Mouse (Mus musculus): ENCODE measurements at regions not wholly inside any gene's neighbourhood (a gene's known extent, or its start where the extent isn't known, plus 50 kb on each side); places are given as distances from the start of the nearest gene placed in this dataset.
A peak's percentile ranks its signal among the peaks of the same experiment; 100 is the strongest.

- no peaks in the 10 kb centered on the region for H3K9me3 ChIP-seq (ENCODE audit: control insufficient read depth, low read depth, low read length)
- H3K27ac ChIP-seq (ENCODE audit: low read length), result no peak overlapping the region
- no peak overlapping the region for H3K4me3 ChIP-seq (ENCODE audit: low read depth, low read length)
- WGBS, result 77% methylated on average over 5 of the region's 5 CpGs
- H3K4me1 ChIP-seq (ENCODE audit: control insufficient read depth, insufficient read depth, low read length), result no peaks in the 10 kb centered on the region
- H3K36me3 ChIP-seq (ENCODE audit: control insufficient read depth, insufficient read depth, low read length), result no peaks in the 10 kb centered on the region
- H3K9ac ChIP-seq (replicated peaks; ENCODE audit: low read depth, low read length), result no peak overlapping the region
- no peaks in the 10 kb centered on the region for H3K27me3 ChIP-seq (ENCODE audit: control insufficient read depth, insufficient read depth, low read length)
- no peak for ATAC-seq (ENCODE audit: insufficient number of reproducible peaks, insufficient read depth, low FRiP score, low read depth)
- no peak overlapping the region for H3K4me2 ChIP-seq (replicated peaks; ENCODE audit: low read depth, low read length)
Observed at GRCm38 (mm10) chrX:12942451-12942850, 128.8 kb upstream of the Usp9x start.

GRCm38 (mm10) chrX:12936406-12937172 lies 134.7 kb upstream of the Usp9x start:
- Histone ChIP-seq H3K9ac (replicated peaks; ENCODE audit: low read depth, low read length) (0 out of 2 replicates have a peak overlapping the region, but pooled peaks have one; percentile 14), H3K4me2 (replicated peaks; ENCODE audit: low read depth, low read length) (peak overlapping the region; percentile 49), H3K36me3 (ENCODE audit: control insufficient read depth, insufficient read depth, low read length) (no peaks in the 10 kb centered on the region), H3K4me3 (ENCODE audit: low read depth, low read length) (peak overlapping the region; percentile 36), H3K27ac (ENCODE audit: low read length) (no peak overlapping the region), H3K9me3 (ENCODE audit: control insufficient read depth, low read depth, low read length) (no peaks in the 10 kb centered on the region), H3K27me3 (ENCODE audit: control insufficient read depth, insufficient read depth, low read length) (no peaks in the 10 kb centered on the region), H3K4me1 (ENCODE audit: control insufficient read depth, insufficient read depth, low read length) (no peaks in the 10 kb centered on the region)
- ATAC-seq (ENCODE audit: insufficient number of reproducible peaks, insufficient read depth, low FRiP score, low read depth), result 0 out of 2 replicates have a peak, but pooled peaks have one; percentile 58
- 22% methylated on average over 43 of the region's 43 CpGs for WGBS

- Histone ChIP-seq H3K36me3 (ENCODE audit: control insufficient read depth, insufficient read depth, low read length) (no peaks in the 10 kb centered on the region), H3K4me2 (replicated peaks; ENCODE audit: low read depth, low read length) (no peak overlapping the region), H3K27me3 (ENCODE audit: control insufficient read depth, insufficient read depth, low read length) (no peaks in the 10 kb centered on the region), H3K27ac (ENCODE audit: low read length) (no peak overlapping the region), H3K9me3 (ENCODE audit: control insufficient read depth, low read depth, low read length) (no peaks in the 10 kb centered on the region), H3K9ac (replicated peaks; ENCODE audit: low read depth, low read length) (no peak overlapping the region), H3K4me3 (ENCODE audit: low read depth, low read length) (no peak overlapping the region), H3K4me1 (ENCODE audit: control insufficient read depth, insufficient read depth, low read length) (no peaks in the 10 kb centered on the region)
- ATAC-seq (ENCODE audit: insufficient number of reproducible peaks, insufficient read depth, low FRiP score, low read depth), result no peak
- 88% methylated on average over 4 of the region's 4 CpGs for WGBS
Observed at GRCm38 (mm10) chrX:12933294-12933807, 137.9 kb upstream of the Usp9x start.

DNA sequence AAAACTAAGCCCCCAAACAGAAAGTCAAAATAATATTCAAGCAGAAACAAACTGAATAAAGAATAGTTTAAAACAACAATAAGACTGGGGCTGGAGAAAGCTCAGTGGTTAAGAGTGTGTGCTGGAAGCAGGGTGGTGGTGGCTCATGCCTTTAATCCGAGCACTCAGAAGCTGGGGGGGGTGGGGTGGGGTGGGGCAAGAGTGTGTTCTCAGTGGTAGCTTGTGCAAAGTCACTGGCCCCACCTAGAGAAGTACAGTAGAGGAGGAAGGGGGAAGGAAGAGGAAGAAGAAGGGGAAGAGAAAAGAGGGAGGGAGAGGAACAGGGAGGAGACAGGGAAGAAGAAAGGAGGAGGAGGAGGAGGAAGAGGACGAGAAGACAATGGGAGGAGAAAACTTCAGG lies 141.1 kb upstream of the Usp9x start:
- no peak for ATAC-seq (ENCODE audit: insufficient number of reproducible peaks, insufficient read depth, low FRiP score, low read depth)
- WGBS, result 59% methylated on average over 2 of the region's 2 CpGs

DNA sequence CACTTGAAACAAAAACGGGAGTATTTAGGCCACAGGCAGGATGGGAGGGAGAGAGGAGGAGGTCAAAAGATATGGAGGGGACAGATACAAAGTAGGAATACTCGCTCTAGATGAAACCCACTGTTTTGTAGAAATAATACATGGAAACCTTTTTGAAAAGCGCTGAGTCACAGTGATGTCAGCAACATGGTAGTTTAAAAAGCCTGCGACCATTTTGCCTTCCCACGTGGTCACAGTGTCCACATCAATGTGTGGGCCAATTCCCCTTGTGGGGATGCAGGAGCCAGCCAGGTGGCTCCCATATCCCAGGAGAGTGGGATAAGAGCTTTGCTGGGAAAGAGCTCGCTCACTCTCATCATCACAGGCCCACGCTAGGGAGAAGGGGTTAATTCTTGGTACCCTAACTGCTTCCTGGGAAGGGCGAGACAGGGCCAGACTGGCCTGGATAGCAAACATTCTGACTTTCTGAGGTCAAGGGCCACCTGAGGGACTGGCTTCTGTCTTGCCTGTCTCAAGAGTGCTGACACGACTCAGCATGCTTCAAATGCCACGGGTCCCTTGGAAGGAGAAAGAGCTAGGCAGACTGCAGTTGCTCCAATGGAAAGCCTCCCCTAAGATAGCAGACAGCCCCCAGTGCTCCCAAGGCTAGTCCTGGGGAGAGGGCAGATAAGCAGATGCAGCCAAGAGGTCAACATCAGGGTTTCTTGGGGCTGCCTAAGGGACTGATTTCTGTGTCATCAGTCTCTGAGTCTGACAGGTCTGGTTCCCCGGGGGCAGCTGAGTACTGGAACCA lies 143.3 kb upstream of the Usp9x start:
- no peak overlapping the region for H3K4me2 ChIP-seq (replicated peaks; ENCODE audit: low read depth, low read length)
- 57% methylated on average over 11 of the region's 11 CpGs for WGBS
- no peaks in the 10 kb centered on the region for H3K4me1 ChIP-seq (ENCODE audit: control insufficient read depth, insufficient read depth, low read length)
- no peaks in the 10 kb centered on the region for H3K36me3 ChIP-seq (ENCODE audit: control insufficient read depth, insufficient read depth, low read length)
- no peaks in the 10 kb centered on the region for H3K9me3 ChIP-seq (ENCODE audit: control insufficient read depth, low read depth, low read length)
- no peak overlapping the region for H3K4me3 ChIP-seq (ENCODE audit: low read depth, low read length)
- H3K27ac ChIP-seq (ENCODE audit: low read length), result no peak overlapping the region
- H3K9ac ChIP-seq (replicated peaks; ENCODE audit: low read depth, low read length), result no peak overlapping the region
- ATAC-seq (ENCODE audit: insufficient number of reproducible peaks, insufficient read depth, low FRiP score, low read depth), result no peak
- no peaks in the 10 kb centered on the region for H3K27me3 ChIP-seq (ENCODE audit: control insufficient read depth, insufficient read depth, low read length)

More for the DNA sequence above, 141.1 kb upstream of the Usp9x start:
- Histone ChIP-seq H3K36me3 (ENCODE audit: control insufficient read depth, insufficient read depth, low read length) (no peaks in the 10 kb centered on the region), H3K9me3 (ENCODE audit: control insufficient read depth, low read depth, low read length) (no peaks in the 10 kb centered on the region), H3K4me3 (ENCODE audit: low read depth, low read length) (no peak overlapping the region), H3K4me2 (replicated peaks; ENCODE audit: low read depth, low read length) (no peak overlapping the region), H3K9ac (replicated peaks; ENCODE audit: low read depth, low read length) (no peak overlapping the region), H3K27ac (ENCODE audit: low read length) (no peak overlapping the region), H3K4me1 (ENCODE audit: control insufficient read depth, insufficient read depth, low read length) (no peaks in the 10 kb centered on the region), H3K27me3 (ENCODE audit: control insufficient read depth, insufficient read depth, low read length) (no peaks in the 10 kb centered on the region)

DNA sequence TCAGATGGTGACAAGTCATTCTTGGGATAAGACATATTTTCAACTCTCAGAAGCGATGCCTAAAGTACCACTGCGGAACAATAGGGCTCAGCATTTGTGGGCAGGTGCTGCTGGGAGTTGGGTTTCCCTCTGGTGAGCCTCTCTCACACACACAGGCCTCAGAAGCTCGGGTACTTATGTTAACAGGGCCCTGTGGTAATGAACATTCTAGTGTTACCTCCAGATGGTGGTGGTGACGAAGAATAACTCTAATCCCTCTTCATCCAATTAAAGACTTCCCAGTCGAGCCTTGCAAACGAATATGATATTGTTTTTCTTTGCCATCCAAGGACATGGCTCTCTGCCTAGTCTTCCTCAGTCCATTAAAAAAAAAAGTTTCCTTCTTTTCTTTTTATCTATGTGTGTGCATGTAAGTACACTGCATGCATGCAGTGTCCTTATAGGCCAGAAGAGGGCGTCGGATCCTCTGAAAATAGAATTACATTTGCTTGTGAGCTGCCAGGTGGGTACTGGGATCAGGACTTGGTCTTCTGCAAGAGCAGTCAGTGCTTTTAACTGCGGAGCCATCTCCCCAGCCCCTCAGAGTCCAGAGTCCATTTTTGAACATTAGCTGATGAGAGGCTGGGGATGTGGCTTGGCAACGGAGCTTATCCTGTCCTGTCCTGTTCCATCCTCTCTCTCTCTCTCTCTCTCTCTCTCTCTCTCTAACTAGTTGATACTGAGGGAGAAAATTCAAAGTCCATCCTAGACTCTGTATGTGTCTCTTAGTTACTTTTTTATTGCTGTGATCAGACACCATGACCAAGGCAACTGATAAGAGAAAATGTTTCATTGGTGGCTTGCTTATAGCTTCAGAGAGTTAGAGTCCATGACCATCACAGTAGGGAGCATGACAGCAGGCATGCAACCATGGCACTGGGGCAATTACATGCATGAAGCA lies 146.3 kb upstream of the Usp9x start:
- H3K27me3 ChIP-seq (ENCODE audit: control insufficient read depth, insufficient read depth, low read length), result no peaks in the 10 kb centered on the region
- ATAC-seq (ENCODE audit: insufficient number of reproducible peaks, insufficient read depth, low FRiP score, low read depth), result no peak
- 77% methylated on average over 10 of the region's 10 CpGs for WGBS

DNA sequence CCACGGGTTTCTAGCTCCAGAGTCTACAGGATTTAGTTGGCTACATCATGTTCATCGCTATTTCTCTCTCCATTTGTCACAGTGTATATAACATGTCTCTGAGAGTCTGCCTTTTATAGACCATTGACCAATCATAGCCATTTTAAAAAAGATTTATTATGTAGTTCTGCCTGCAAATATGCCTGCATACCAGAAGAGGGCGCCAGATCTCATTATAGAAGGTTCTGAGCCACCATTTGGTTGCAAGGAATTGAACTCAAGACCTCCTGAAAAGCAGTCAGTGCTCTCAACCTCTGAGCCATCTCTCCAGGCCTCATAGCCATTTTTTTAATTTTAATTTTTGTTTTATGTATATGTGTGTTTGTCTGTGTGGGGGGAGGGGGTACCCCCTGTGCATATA lies 151.7 kb upstream of the Usp9x start:
- Histone ChIP-seq H3K27me3 (ENCODE audit: control insufficient read depth, insufficient read depth, low read length) (no peaks in the 10 kb centered on the region), H3K9me3 (ENCODE audit: control insufficient read depth, low read depth, low read length) (no peaks in the 10 kb centered on the region), H3K36me3 (ENCODE audit: control insufficient read depth, insufficient read depth, low read length) (no peaks in the 10 kb centered on the region), H3K4me1 (ENCODE audit: control insufficient read depth, insufficient read depth, low read length) (no peaks in the 10 kb centered on the region), H3K27ac (ENCODE audit: low read length) (no peak overlapping the region), H3K4me2 (replicated peaks; ENCODE audit: low read depth, low read length) (no peak overlapping the region), H3K4me3 (ENCODE audit: low read depth, low read length) (no peak overlapping the region), H3K9ac (replicated peaks; ENCODE audit: low read depth, low read length) (no peak overlapping the region)
- 21% methylated on average over 3 of the region's 3 CpGs for WGBS
- no peak for ATAC-seq (ENCODE audit: insufficient number of reproducible peaks, insufficient read depth, low FRiP score, low read depth)

More for the DNA sequence above, 146.3 kb upstream of the Usp9x start:
- no peak overlapping the region for H3K9ac ChIP-seq (replicated peaks; ENCODE audit: low read depth, low read length)
- no peak overlapping the region for H3K4me2 ChIP-seq (replicated peaks; ENCODE audit: low read depth, low read length)
- no peaks in the 10 kb centered on the region for H3K9me3 ChIP-seq (ENCODE audit: control insufficient read depth, low read depth, low read length)
- H3K4me1 ChIP-seq (ENCODE audit: control insufficient read depth, insufficient read depth, low read length), result no peaks in the 10 kb centered on the region
- no peaks in the 10 kb centered on the region for H3K36me3 ChIP-seq (ENCODE audit: control insufficient read depth, insufficient read depth, low read length)
- no peak overlapping the region for H3K27ac ChIP-seq (ENCODE audit: low read length)
- no peak overlapping the region for H3K4me3 ChIP-seq (ENCODE audit: low read depth, low read length)

GRCm38 (mm10) chrX:12917105-12917504 lies 154.2 kb upstream of the Usp9x start:
- no peak overlapping the region for H3K27ac ChIP-seq (ENCODE audit: low read length)
- no peaks in the 10 kb centered on the region for H3K27me3 ChIP-seq (ENCODE audit: control insufficient read depth, insufficient read depth, low read length)
- ATAC-seq (ENCODE audit: insufficient number of reproducible peaks, insufficient read depth, low FRiP score, low read depth), result no peak
- H3K36me3 ChIP-seq (ENCODE audit: control insufficient read depth, insufficient read depth, low read length), result no peaks in the 10 kb centered on the region
- no peak overlapping the region; the same call in 1 of the 2 replicates for H3K4me3 ChIP-seq (ENCODE audit: low read depth, low read length)
- H3K9me3 ChIP-seq (ENCODE audit: control insufficient read depth, low read depth, low read length), result no peaks in the 10 kb centered on the region
- H3K9ac ChIP-seq (replicated peaks; ENCODE audit: low read depth, low read length), result no peak overlapping the region
- H3K4me2 ChIP-seq (replicated peaks; ENCODE audit: low read depth, low read length), result peak overlapping the region; percentile 28
- WGBS, result 24% methylated on average over 13 of the region's 13 CpGs
- H3K4me1 ChIP-seq (ENCODE audit: control insufficient read depth, insufficient read depth, low read length), result no peaks in the 10 kb centered on the region
